Mouse (Mus musculus) G1E (cell line): ENCODE results near the gene Fank1. TPM values are rescaled to one million over a fixed set of nuclear protein-coding genes. Genes with fewer than 3 reads are reported as not detected.

Experiments used
- ATAC-seq: 2 replicates; pipeline ENCODE4 v1.8.0; 2016; ENCODE audit warnings: mild to moderate bottlenecking; ENCODE audit not compliant: insufficient number of reproducible peaks, poor library complexity, low FRiP score, severe bottlenecking; ENCODE audit errors: extremely low read depth
- DNase-seq: peaks from one replicate; pipeline ENCODE4 v3.0.0; 2012; ENCODE audit warnings: low spot score
- H3K27me3 ChIP-seq: 2 replicates; pipeline ENCODE4 v1.6.1; 2012; ENCODE audit warnings: mild to moderate bottlenecking, low read length, inconsistent platforms; ENCODE audit not compliant: insufficient read depth
- H3K36me3 ChIP-seq: replicated peaks from 2 replicates; pipeline ENCODE3; 2012; ENCODE audit warnings: mild to moderate bottlenecking, inconsistent platforms
- H3K4me1 ChIP-seq: 2 replicates; pipeline ENCODE4 v1.6.1; 2012; ENCODE audit warnings: low read depth, low read length, inconsistent platforms, mixed read lengths; ENCODE audit not compliant: insufficient read depth
- H3K4me3 ChIP-seq: 2 replicates; pipeline ENCODE4 v1.5.1; 2012; ENCODE audit warnings: low read depth, mild to moderate bottlenecking, inconsistent platforms, low read length, moderate library complexity, mixed read lengths
- H3K9me3 ChIP-seq: replicated peaks from 2 replicates; pipeline ENCODE4 v1.6.1; 2012; ENCODE audit warnings: inconsistent platforms
- CTCF ChIP-seq: IDR thresholded peaks from 2 replicates; pipeline ENCODE4 v1.5.1; 2012; ENCODE audit warnings: low read depth, low read length, inconsistent platforms, mixed read lengths
- GATA1 ChIP-seq: IDR thresholded peaks from 2 replicates; pipeline ENCODE4 v1.6.1; 2012; ENCODE audit warnings: borderline replicate concordance, low read length, inconsistent platforms, mixed read lengths
- GATA2 ChIP-seq: IDR thresholded peaks from 2 replicates; pipeline ENCODE4 v1.6.1; 2012; ENCODE audit warnings: low read depth, low read length, inconsistent platforms, borderline replicate concordance
- POLR2AphosphoS5 ChIP-seq: IDR thresholded peaks from 2 replicates; pipeline ENCODE4 v1.6.1; 2012; ENCODE audit warnings: low read depth, low read length, inconsistent platforms; ENCODE audit not compliant: insufficient replicate concordance
- TAL1 ChIP-seq: conservative IDR thresholded peaks from 2 replicates; pipeline ENCODE4 v1.6.1; 2012; ENCODE audit warnings: low read depth, low read length, inconsistent platforms, mixed read lengths
- polyA plus RNA-seq: library from polyadenylated mRNA; stranded (reverse); fragments of >175 nt; gene quantifications from 2 replicates; pipeline ENCODE4 v1.2.3, GENCODE M21; 2012
- total RNA-seq, 2 experiments: library from RNA; stranded (forward) in 1 of 2; stranded (reverse) in 1 of 2; fragments of 200-1000 nt in 1 of 2; fragments of >200 nt in 1 of 2; fragmentation: Nextera tagmentation in 1 of 2; gene quantifications; 2 replicates each; pipeline ENCODE4 v1.2.3; 2014 to 2017

Gene Fank1
- total and polyA plus RNA-seq, 3 experiments, result not detected

DNA sequence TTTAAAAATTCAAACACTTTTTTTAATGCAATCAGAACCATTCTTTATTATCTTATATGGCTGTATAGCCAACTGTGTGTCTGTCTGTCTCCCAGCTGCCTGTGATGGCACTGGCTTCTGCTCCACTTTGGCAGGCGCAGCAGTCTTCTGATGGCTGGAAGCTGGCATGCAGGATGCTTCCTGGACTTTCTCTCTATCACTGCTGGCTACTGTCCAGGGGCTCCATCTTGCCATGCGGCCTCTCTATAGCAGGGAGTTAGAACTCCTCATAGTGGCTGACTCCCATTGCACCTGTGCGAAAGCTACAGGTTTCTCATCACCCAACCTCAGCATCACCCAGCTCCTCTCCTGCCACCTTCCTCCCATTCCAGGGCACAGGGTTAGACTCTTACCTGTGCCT, 81.8 kb downstream of the Fank1 start:
- H3K4me1 ChIP-seq, result no peaks in the 10 kb centered on the region
- DNase-seq (no peak), ATAC-seq (no peak)
- H3K27me3 ChIP-seq, result no peaks in the 10 kb centered on the region
- no peaks in the 10 kb centered on the region for H3K36me3 ChIP-seq
- peaks cover 15% of the 10 kb centered on the region for H3K9me3 ChIP-seq
- no peak for TF ChIP-seq GATA2
- no peak for TF ChIP-seq TAL1
- no peak for TF ChIP-seq GATA1
- no peak overlapping the region for H3K4me3 ChIP-seq

DNA sequence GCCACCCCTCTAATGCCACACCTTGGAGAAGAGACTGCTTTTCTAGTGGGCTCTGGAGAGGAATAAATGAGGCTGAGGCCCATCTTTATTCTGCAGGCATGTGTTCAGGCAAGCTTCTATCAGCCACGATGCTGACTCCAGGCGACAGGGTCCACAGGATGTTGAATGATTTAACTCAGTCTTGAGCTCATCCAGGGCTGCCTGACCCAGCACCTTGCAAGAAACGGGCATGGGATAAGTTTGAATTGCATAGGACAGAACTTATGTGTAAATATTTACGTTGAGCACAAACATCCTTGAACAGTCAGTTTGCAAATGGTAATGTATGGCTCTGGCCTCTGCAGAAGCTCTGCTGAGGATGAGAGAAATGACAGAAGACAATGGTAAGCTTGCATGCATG, 82.9 kb downstream of the Fank1 start:
- no peak for TF ChIP-seq GATA2
- Histone ChIP-seq H3K9me3 (peaks cover 17% of the 10 kb centered on the region), H3K4me3 (no peak overlapping the region), H3K27me3 (no peaks in the 10 kb centered on the region), H3K4me1 (no peaks in the 10 kb centered on the region), H3K36me3 (no peaks in the 10 kb centered on the region)
- ATAC-seq, result no peak
- no peak for DNase-seq

DNA sequence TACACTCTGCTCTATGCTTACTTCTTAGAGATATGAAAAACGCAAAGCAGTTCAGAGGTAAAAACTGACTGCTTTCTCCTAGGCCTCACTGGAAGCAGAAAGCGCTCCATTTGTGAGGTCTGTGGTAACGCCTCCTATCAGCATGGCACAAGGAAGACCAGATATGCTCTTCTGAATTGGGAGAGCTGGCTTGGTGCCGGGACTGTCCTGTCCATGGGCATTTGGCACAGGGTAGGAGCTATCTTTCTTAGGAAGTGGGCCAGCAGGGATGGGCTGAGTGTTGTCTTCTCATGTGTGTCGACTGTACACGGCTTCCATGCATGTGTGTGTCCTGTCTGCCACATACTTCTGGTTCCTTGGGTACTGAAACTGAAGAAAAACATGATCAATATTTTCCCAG, 85.6 kb downstream of the Fank1 start:
- no peak for ATAC-seq
- Histone ChIP-seq H3K4me1 (no peaks in the 10 kb centered on the region), H3K9me3 (peaks cover 27% of the 10 kb centered on the region), H3K27me3 (no peaks in the 10 kb centered on the region), H3K4me3 (no peak overlapping the region), H3K36me3 (no peaks in the 10 kb centered on the region)
- DNase-seq, result no peak
- TF ChIP-seq POLR2AphosphoS5, result no peak
- no peak for TF ChIP-seq CTCF
- TF ChIP-seq GATA1, result no peak
- no peak for TF ChIP-seq TAL1
- TF ChIP-seq GATA2, result no peak

DNA sequence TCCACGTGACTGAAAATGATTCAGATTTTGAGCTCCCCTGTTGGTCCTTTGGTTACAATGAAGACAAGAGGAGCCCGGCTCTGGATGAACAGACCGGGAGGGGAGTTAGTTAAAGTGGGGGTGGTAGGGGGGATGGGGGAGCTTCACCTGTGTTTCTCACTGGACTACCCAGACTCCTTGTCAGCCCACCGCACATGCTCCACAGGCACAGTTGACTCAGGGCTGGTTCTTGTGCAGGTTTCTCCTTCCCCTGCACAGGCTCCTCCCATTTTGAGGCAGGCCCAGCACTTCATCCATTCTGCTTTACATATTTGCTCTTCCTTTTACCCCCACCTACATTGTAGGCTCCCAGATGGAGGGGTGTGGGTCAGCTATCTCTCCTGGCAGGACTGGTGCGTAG, 86.1 kb downstream of the Fank1 start:
- no peak for DNase-seq
- no peaks in the 10 kb centered on the region for H3K36me3 ChIP-seq

DNA sequence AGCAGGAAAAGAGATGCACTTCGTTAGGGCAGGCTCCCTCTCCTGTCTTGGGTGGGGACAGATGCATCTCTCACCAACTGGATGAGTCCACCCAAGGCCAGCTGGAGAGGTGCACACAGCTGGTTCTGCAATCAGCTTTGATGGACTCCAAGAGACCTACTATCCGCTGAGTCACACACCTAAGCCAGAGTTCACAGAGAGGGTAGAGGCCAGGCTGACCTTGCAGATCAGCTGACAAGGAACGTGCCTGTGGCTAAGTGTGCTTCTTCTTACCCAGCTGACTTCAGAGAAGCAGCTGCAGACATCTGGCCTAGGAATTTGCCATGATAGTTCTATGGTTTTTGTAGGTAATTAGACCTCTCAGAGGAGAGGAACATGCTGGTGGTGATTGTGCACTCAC, 86.5 kb downstream of the Fank1 start:
- no peak for TF ChIP-seq TAL1
- no peak for TF ChIP-seq CTCF
- no peak for TF ChIP-seq POLR2AphosphoS5
- TF ChIP-seq GATA1, result no peak
- no peak for TF ChIP-seq GATA2
- Histone ChIP-seq H3K9me3 (peaks cover 34% of the 10 kb centered on the region), H3K36me3 (no peaks in the 10 kb centered on the region), H3K4me1 (no peaks in the 10 kb centered on the region), H3K27me3 (no peaks in the 10 kb centered on the region), H3K4me3 (no peak overlapping the region)
- DNase-seq (no peak), ATAC-seq (no peak)

More for the DNA sequence above, 86.1 kb downstream of the Fank1 start:
- no peak overlapping the region for H3K4me3 ChIP-seq
- TF ChIP-seq CTCF (no peak), GATA1 (no peak), GATA2 (no peak), POLR2AphosphoS5 (no peak), TAL1 (no peak)
- no peaks in the 10 kb centered on the region for H3K4me1 ChIP-seq
- H3K27me3 ChIP-seq, result no peaks in the 10 kb centered on the region
- H3K9me3 ChIP-seq, result peaks cover 31% of the 10 kb centered on the region
- no peak for ATAC-seq

DNA sequence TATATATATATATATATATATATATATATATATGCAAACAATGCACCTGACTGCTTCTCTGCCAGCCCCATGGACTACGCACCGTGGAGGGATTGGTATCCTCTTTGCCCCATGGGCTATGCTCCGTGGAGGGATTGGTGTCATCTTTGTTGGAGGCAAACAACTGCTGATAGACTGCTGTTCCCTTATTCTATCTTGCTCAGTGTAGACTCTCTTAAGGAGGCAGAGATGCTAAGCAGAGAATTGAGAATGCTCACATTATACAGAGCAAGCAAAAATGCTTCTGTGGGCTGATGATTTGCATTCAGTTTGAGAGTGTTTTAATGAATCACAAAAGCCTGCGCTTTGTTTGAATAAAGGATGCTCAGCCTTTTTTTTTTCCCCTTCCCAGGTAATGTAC, 87.0 kb downstream of the Fank1 start:
- Histone ChIP-seq H3K36me3 (no peaks in the 10 kb centered on the region), H3K9me3 (peaks cover 37% of the 10 kb centered on the region), H3K27me3 (no peaks in the 10 kb centered on the region), H3K4me3 (no peak overlapping the region), H3K4me1 (no peaks in the 10 kb centered on the region)
- DNase-seq, result no peak
- TF ChIP-seq GATA1 (no peak), POLR2AphosphoS5 (no peak), GATA2 (no peak), CTCF (no peak), TAL1 (no peak)
- no peak for ATAC-seq

DNA sequence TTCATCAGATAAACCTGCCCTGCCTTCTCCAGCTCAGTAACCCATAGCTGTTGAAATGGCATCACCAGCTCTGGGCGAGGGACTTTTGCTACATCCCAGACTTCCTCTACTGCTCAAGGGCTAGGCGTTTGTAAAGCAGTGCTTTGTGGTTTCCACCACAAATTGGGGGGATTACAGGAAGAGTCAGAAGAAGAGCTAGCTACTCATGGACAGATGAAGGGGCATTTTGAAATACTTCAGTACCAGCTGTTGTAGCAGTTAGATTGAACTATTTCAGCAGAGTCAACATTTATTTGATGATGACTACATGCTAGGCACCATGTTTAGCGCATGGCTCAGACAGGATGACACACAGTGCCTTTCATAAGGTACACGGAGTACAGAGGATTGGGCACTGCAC, 93.6 kb downstream of the Fank1 start:
- H3K4me1 ChIP-seq, result no peaks in the 10 kb centered on the region
- no peaks in the 10 kb centered on the region for H3K27me3 ChIP-seq
- DNase-seq (no peak), ATAC-seq (no peak)
- no peaks in the 10 kb centered on the region for H3K36me3 ChIP-seq
- no peak for TF ChIP-seq GATA2
- no peak for TF ChIP-seq CTCF
- no peak for TF ChIP-seq TAL1
- TF ChIP-seq POLR2AphosphoS5, result no peak
- no peak for TF ChIP-seq GATA1
- H3K9me3 ChIP-seq, result peaks cover 45% of the 10 kb centered on the region
- H3K4me3 ChIP-seq, result no peak overlapping the region
